Mouse (Mus musculus) left cerebral cortex, adult 2 months (tissue): Measurements from ENCODE around the gene Theg. TPM values are rescaled to one million over a fixed set of nuclear protein-coding genes. Genes with fewer than 3 reads are reported as not detected.
A peak's percentile ranks its signal among the peaks of the same experiment; 100 is the strongest.

Source experiments
- DNase-seq, 2 experiments: peaks; one replicate each; pipeline ENCODE4 v3.0.0; 2021 to 2022; ENCODE audit warnings: low spot score in 2 of 2, mixed read lengths in 1 of 2; ENCODE audit errors: extremely low spot score in 1 of 2
- H3K27ac ChIP-seq: fragments of 200-600 bp; 2 replicates; pipeline ENCODE4 v1.8.1; 2022
- H3K4me3 ChIP-seq: fragments of 200-600 bp; 2 replicates; pipeline ENCODE4 v1.8.1; 2022
- CTCF ChIP-seq: fragments of 200-600 bp; IDR thresholded peaks from 2 replicates; pipeline ENCODE4 v1.8.1; 2022; ENCODE audit warnings: antibody characterized with exemption, mild to moderate bottlenecking, moderate library complexity
- intact Hi-C: fragments of 180-260 bp; cut with DNase I; formaldehyde crosslinking; loops from one replicate; pipeline ENCODE4 v1.15.1; 2025
- total RNA-seq, 2 experiments: library from RNA; stranded (reverse); gene quantifications; 2 replicates each; pipeline ENCODE4 v1.2.3; 2021

Theg gene
- total RNA-seq, 2 experiments from 2014 or later = 0.87 to 1.4 TPM

DNA sequence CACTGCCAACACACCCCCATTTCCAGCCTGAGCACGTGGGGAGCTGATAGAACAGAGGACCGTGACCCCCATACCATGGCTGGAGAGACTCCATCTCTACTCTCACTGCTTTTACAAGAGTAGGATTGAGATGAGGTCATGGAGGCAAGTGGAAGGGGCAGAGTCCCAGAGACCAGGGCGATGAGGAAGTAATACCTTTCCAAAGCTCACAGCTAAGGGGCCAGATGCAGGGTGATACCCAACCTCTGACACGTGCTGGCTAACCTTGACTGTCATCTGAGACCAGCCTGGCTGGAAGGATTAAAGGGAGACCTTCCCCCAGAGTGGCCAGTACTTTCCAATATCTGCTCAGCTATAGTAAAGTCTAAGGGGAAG lies 608 bp upstream of the Theg start:
- intact Hi-C loops = no loop called here
- H3K27ac ChIP-seq = no peak overlapping the region
- TF ChIP-seq CTCF = no peak
- H3K4me3 ChIP-seq = no peak overlapping the region
- DNase-seq = peak in 1 of 2 experiments; percentile 5

DNA sequence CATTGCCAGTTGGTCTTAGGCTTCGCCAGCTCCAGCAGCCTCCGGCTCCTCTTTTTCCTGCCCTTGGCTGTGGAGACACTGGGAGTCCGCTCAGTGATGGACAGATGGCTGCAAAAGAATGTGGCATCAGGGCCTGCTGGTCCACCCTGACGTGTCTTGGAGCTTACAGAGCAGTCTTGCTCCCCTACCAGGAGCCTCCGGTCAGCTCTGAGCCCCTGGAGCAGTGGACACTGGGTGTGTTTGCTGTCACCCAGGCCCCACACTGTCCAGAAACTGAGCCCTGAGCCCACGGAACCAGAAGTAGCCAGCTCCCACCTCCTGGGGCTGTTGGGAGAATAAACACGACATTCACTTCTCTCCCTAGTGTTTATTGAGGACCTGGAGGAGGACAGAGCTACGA lies 888 bp downstream of the Theg start:
- Histone ChIP-seq H3K27ac (no peak overlapping the region), H3K4me3 (no peak overlapping the region)
- intact Hi-C loops = no loop called here
- no peak for DNase-seq
- TF ChIP-seq CTCF = no peak

- no peak for TF ChIP-seq CTCF
- no peak for DNase-seq
- intact Hi-C loops = no loop called here
Observed at GRCm38 (mm10) chr10:79585723-79586122, 1.4 kb downstream of the Theg start.

GRCm38 (mm10) chr10:79585136-79585535 lies 2.0 kb downstream of the Theg start:
- TF ChIP-seq CTCF = no peak
- Histone ChIP-seq H3K27ac (no peak overlapping the region), H3K4me3 (no peak overlapping the region)
- DNase-seq = no peak
- intact Hi-C loops = no loop called here

More at GRCm38 (mm10) chr10:79585723-79586122, 1.4 kb downstream of the Theg start:
- Histone ChIP-seq H3K4me3 (no peak overlapping the region), H3K27ac (no peak overlapping the region)

DNA sequence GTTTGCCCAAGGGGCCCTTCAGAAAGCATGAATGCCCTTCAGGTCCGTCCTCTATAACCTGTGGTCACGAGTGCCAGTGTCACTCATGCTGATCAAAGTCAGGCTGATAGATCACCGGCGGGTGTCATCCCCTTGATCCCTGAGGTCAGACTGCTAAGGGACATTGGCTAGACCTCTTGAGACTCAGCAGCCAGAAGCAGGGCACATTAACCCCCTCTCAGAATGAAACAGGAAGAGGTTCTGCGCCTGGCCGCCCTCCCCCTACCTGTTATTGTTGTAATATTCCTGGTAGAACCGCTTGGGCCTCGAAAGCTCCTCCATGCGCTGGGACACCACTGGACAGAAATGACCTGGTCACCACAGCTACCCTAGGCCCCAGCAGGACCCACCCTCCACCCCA lies 2.7 kb downstream of the Theg start:
- Histone ChIP-seq H3K4me3 (no peak overlapping the region), H3K27ac (no peak overlapping the region)
- no peak for DNase-seq
- TF ChIP-seq CTCF = no peak
- intact Hi-C loops = no loop called here

- Histone ChIP-seq H3K4me3 (no peak overlapping the region), H3K27ac (no peak overlapping the region)
- intact Hi-C loops = no loop called here
- DNase-seq = no peak
- TF ChIP-seq CTCF = no peak
Observed at GRCm38 (mm10) chr10:79584021-79584420, 3.1 kb downstream of the Theg start.

DNA sequence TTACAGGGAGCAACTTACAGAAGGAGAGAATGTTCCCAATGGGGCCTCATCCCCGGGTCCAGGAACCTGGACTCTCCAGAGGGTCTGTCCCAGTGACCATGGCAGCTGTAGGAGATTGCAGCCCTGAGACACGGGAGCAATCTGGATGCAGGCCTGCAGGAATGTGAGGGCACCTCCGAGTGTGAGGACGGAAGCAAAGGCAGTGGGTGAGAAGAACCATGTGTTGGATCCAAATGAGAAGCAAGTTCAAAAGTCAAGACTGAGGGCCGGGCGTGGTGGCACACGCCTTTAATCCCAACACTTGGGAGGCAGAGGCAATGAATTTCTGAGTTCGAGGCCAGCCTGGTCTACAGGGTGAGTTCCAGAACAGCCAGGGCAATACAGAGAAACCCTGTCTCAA lies 5.6 kb downstream of the Theg start:
- DNase-seq = no peak
- intact Hi-C loops = no loop called here
- Histone ChIP-seq H3K27ac (no peak overlapping the region), H3K4me3 (no peak overlapping the region)
- no peak for TF ChIP-seq CTCF

- no peak overlapping the region for H3K4me3 ChIP-seq
- peak; percentile 61 for TF ChIP-seq CTCF
- intact Hi-C loops = no loop called here
- DNase-seq = no peak
- no peak overlapping the region for H3K27ac ChIP-seq
Observed at GRCm38 (mm10) chr10:79580811-79581210, 6.3 kb downstream of the Theg start.

GRCm38 (mm10) chr10:79580356-79580755 lies 6.8 kb downstream of the Theg start:
- DNase-seq = no peak
- Histone ChIP-seq H3K27ac (no peak overlapping the region), H3K4me3 (no peak overlapping the region)
- no peak for TF ChIP-seq CTCF
- intact Hi-C loops = no loop called here

DNA sequence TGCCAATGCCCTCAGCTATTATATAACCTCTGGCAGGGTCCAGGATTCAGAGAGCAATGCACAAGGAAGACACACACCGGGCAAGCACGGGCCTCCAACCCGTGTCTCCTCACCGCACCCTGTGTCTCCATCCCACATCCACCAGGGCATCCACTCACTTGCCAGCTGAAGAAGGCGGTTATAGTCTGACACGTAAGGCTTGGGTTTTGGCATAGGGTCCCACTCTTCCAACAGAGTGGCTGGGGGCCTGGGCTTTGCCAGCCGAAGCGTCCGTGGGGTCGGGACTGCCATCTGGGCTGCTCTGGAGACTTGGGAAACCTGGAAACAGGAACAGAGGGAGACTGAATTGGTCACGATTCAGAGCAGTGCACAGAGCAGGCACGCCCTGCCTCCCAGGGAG lies 7.3 kb downstream of the Theg start:
- intact Hi-C loops = no loop called here
- no peak for TF ChIP-seq CTCF
- Histone ChIP-seq H3K4me3 (no peak overlapping the region), H3K27ac (no peak overlapping the region)
- no peak for DNase-seq

GRCm38 (mm10) chr10:79578891-79579290 lies 8.2 kb downstream of the Theg start:
- intact Hi-C loops = no loop called here
- no peak for TF ChIP-seq CTCF
- no peak for DNase-seq
- Histone ChIP-seq H3K4me3 (no peak overlapping the region), H3K27ac (no peak overlapping the region)

DNA sequence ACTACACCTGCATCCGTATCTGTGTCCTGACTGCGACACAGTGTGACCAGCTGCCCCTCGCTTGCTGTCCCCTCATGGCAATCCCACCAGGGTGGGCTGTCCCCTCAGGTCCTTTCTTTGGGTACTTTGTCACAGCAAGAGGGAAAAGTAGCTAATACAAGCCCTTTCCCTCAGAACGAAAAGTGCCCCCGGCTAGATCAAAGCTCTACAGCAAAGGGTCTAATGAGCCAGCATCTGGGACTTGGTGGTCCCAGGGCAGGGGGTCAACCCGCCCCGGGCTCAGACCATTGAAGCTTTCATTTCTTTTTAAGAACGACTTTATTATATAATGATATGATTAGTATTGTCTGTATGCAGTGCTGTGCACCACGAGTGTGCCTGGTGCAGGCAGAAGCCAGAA lies 8.9 kb downstream of the Theg start:
- Histone ChIP-seq H3K27ac (no peak overlapping the region), H3K4me3 (no peak overlapping the region)
- intact Hi-C loops = no loop called here
- TF ChIP-seq CTCF = no peak
- no peak for DNase-seq

- no peak overlapping the region for H3K27ac ChIP-seq
- intact Hi-C loops = no loop called here
- H3K4me3 ChIP-seq = no peak overlapping the region
- TF ChIP-seq CTCF = no peak
- no peak for DNase-seq
Observed at GRCm38 (mm10) chr10:79577376-79577775, 9.8 kb downstream of the Theg start.

DNA sequence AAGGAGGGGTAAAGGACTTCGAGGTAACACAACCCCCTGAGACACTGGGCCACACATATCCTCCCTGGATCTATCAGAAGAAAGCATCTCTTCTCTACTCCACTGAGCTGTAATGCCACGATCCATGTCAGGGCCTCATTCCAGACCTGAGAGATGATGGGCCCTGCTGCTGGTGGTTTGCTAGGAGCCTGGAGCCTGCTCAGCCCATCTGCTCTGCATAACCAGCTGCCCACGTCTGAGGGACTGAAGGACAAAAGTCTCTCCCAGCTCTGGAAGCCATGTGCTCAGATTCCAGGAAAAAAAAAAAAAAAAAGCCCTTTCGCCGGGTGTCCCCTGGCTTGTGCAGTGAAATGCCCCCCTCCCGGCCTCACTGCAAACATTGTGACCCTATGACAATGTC lies 11.4 kb downstream of the Theg start:
- Histone ChIP-seq H3K27ac (no peak overlapping the region), H3K4me3 (no peak overlapping the region)
- no peak for DNase-seq
- TF ChIP-seq CTCF = no peak
- intact Hi-C loops = no loop called here
